Mouse (Mus musculus) megakaryocyte progenitor cell, adult 5-6 weeks (primary cell): Measurements from ENCODE around the gene Mfsd6l. TPM values are rescaled to one million over a fixed set of nuclear protein-coding genes. Genes with fewer than 3 reads are reported as not detected.

ENCODE experiments used
- ATAC-seq: replicated peaks from 2 replicates; pipeline ENCODE4 v1.8.0; 2016; ENCODE audit warnings: mild to moderate bottlenecking, moderate TSS enrichment, inconsistent platforms; ENCODE audit not compliant: poor library complexity
- total RNA-seq, 2 experiments: library from RNA; stranded (forward) in 1 of 2; stranded (reverse) in 1 of 2; fragments of 157-497, 149-512 nt in 1 of 2; fragments of 200-1000 nt in 1 of 2; gene quantifications; 2 replicates each; pipeline versions ENCODE4 v1.2.3 to v1.2.4; 2015 to 2017

Gene Mfsd6l
- total RNA-seq, 2 experiments from 2014 or later = 0.17 TPM; not detected in 1

- 0 out of 2 replicates have a peak, but pooled peaks have one; percentile 54 for ATAC-seq
Observed at GRCm38 (mm10) chr11:68549597-68549996, 6.4 kb upstream of the Mfsd6l start.

GRCm38 (mm10) chr11:68550358-68550757, 5.6 kb upstream of the Mfsd6l start:
- ATAC-seq = no peak

DNA sequence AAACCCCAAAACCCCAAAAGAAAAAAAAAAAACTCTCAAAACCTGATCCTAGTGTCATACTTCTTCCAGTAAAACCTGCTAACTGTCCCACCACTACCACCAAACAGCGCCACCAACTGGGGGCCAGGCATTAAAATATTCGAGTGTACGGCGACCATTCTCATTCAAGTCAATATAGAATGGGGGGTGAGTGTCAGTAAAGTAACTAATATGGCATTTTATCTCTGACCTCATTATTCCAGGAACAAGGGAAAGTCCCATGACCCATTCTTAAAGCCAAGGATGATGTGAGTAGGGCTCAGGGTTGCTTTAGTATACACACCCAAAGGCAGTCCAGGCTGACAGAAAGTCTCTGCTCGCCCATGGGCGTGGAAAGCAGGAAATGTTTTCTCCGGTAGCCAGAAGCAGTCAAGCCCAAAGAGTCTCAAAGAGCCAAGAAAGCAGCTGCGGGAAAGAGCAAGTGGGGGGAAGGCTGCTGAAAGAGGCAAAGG, 2.0 kb upstream of the Mfsd6l start:
- ATAC-seq = 0 out of 2 replicates have a peak, but pooled peaks have one; percentile 42

GRCm38 (mm10) chr11:68559546-68559945, 3.6 kb downstream of the Mfsd6l start:
- 0 out of 2 replicates have a peak, but pooled peaks have one; percentile 31 for ATAC-seq

DNA sequence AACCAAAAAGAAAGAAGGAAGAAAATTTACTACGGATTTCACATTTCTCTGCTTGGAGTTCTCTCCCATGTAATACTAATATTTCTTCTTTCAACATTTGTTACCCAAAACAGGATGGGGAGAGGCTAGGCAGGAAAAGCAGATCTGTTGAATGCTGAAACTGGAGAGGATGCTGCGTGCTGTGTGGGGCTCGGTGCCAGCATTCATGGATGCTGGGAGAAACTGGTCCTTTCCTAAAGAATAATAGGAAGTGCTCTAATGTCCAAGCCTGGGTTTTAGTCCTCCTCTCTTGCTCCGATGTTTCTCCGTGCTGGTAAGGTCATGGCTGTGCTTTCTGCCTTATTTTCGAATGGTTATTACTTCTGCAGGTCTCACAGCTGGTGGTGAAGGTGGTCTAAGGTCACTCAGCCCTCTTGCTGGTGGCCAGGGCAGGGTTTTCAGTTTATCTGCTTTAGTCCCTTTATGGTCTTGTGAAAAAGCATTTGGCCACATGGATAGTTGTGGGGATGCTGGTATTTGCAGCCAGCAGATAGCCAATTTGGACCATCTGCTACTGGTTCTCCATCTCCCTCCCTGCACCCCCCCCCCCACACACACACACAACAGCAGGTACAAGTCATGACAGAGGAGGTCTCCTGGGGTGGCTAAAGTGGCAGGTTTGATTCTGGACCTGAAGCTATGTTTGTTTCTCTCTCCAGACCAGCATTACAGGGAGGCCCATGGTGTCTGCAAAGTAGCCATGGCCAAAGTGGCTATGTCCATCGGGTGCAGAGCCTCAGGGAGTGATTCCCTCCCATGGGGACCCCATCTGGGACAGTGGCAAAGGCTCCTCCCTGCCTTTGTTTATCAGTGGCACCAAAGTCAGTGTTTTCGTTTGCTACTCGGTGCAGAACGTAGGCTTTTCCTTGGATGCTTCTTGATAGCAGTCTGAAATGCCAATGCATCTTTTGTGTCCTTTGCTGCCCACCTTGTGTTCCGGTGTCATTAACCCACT, 6.3 kb downstream of the Mfsd6l start:
- ATAC-seq = no peak

- ATAC-seq = no peak
Observed at GRCm38 (mm10) chr11:68564356-68565031, 8.5 kb downstream of the Mfsd6l start.

GRCm38 (mm10) chr11:68565032-68565429, 9.0 kb downstream of the Mfsd6l start:
- no peak for ATAC-seq

DNA sequence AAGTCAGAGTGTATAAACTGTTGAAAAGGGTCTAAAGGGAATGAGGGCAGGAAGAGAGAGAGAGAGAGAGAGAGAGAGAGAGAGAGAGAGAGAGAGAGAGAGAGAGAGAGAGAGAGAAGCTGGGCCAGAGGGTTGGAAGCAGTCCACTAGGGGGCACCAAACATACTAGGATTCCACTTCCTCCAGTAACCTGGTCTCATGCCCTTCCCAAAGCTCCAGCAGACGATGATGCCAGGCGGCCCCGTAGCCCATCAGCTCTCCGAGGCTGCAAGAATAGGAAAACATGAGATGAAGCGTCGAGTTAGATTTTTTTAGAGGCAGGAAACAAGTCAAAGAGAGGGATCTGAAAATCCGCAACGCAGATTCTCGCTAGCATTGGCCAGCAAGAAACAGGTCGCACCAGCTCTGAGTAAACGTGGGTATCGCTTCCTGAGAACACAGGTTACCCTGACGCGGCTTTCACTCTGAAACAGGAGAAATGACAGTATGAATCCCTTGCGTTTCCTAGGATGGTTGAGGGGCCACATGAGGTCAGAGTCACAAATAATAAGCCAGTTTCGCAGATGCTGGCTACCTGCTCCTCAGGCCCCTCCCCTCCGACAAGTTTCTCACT, 10.6 kb downstream of the Mfsd6l start:
- 0 out of 2 replicates have a peak, but pooled peaks have one; percentile 61 for ATAC-seq

GRCm38 (mm10) chr11:68570861-68571260, 14.9 kb downstream of the Mfsd6l start:
- no peak for ATAC-seq

GRCm38 (mm10) chr11:68577076-68577475, 21.1 kb downstream of the Mfsd6l start:
- no peak for ATAC-seq

DNA sequence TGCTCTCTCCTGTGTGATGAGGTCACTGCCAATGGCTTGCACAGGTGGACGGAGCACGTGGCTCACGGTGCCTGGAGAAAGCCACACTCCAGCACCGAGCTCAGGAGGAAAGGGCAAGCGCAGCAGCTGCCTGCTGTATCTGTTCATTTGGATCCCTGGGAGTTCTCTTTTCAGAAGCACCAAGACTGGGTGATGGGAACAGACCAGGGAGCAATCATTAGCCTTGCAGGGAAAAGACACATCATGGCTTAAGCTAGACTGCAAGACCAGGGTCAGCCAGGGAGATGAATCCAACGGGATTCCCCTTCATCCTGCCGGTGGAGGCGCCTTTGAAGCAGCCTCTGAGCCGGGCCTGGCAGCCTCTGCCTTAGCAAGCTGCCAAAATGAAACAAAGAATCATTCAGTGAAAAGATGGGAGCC, 23.5 kb downstream of the Mfsd6l start:
- ATAC-seq = no peak

DNA sequence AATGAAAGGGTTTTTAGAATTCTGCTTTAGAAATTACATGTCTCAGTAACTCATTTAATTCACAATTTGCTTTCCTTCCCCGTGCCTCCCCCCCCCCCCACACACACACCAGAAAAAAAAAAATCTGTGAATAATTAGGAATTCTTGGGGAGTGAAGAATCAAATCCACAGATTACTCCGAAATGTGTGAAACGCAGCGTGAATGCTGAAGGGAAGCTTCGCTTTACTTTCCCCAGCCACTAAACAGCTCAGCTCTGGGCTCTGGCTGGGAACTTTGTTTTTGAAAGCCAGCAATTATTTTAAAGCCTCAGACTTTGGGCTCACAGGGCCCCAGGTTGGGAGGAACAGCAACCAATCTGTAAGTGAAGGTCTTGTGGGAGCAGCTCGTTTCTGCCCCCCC, 24.6 kb downstream of the Mfsd6l start:
- ATAC-seq = no peak

- ATAC-seq = no peak
Observed at GRCm38 (mm10) chr11:68583225-68583624, 27.2 kb downstream of the Mfsd6l start.

DNA sequence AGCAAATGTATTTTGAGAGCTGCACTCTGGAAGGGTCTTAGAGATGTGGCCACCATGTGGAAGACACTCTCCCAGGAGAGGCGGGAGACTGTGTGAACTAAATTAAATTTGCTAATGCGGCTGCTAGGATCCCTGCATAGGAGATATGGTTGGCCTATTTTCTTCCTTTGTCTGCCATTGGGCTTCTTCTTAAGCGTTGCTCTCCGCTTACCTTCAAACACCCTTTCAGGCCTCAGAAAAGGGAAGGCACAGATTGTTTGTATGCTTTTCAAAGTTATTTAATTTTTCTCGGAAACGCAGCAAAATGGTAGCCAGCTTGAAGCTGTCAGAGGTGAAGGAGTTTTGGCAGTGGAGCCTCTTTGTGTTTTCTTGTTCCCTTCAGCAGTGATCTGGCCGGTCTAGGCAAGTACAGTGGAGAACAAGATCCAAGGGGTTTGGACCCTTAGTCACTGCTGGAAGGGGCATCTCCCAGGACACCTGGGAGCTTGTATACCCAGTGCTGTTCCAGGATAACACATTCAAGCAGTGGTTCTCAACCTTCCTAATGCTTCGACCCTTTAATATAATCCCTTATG, 28.0 kb downstream of the Mfsd6l start:
- ATAC-seq = no peak

GRCm38 (mm10) chr11:68585890-68586289, 29.9 kb downstream of the Mfsd6l start:
- ATAC-seq = peak; percentile 57

DNA sequence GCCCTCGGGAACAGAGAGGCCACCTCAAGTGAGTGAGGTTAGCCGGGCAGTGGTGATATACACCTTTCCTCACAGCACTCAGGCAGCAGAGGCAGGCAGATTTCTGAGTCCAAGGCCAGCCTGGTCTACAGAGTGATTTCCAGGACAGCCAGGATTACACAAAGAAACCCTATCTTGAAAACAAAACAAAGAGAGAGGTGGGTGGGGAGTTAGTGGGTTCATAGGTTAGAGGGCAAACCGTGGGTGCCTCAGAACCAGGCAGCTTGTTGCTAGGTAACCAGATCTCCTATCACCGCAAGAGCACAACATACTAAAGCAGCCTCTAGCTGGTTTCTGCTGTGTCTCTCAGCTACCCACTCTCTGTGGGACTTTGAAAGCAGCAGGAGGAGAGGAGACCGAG, 30.7 kb downstream of the Mfsd6l start, which contains the start of gene Ccdc42:
TSS of gene Ccdc42 (plus strand) at position 301 of the 400 bp plus-strand sequence.
- ATAC-seq = no peak

- ATAC-seq = peak; percentile 85
Observed at GRCm38 (mm10) chr11:68589055-68589809, 33.2 kb downstream of the Mfsd6l start.

DNA sequence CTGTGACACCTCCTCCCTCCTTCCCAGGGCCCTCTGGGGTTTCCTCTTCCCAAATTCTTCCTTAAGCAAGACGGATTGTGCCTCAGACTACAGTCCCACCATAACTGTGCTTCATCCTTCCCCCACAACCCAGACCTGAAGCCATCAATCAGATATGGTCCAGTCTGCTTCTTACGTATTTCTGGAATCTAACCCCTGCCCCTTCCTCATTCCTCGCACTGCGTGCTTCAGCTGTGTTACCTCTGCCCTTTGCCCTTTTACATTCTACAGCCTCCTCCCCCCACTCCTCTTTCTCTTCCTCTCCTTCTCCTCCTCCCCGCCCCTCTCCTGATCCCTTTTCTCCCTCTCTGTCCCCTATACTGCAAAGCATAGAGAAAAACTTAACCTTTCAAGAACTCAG, 35.7 kb downstream of the Mfsd6l start:
- no peak for ATAC-seq

GRCm38 (mm10) chr11:68593247-68593646, 37.3 kb downstream of the Mfsd6l start:
- ATAC-seq = no peak

DNA sequence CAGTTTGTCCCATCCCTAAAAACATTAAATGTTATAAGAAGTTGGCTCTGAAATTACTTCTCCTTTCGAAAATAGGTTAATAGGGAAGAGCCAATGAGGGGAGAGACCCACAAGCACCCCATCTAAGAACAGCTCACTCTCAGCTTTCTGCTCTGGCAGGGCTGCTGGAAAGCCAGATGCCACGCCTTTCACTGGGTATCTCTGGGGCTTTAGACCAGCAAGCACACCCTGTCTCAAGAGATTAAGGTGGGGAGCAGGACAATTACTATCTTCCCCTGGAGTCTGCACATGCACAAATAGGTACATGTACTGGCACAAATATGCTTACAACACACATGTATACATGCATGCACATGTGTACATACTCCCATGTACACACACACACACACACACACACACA, 41.9 kb downstream of the Mfsd6l start:
- peak; percentile 50 for ATAC-seq
